17 mouse cellular contexts compared by ENCODE assay signal in the genomic region with DNA sequence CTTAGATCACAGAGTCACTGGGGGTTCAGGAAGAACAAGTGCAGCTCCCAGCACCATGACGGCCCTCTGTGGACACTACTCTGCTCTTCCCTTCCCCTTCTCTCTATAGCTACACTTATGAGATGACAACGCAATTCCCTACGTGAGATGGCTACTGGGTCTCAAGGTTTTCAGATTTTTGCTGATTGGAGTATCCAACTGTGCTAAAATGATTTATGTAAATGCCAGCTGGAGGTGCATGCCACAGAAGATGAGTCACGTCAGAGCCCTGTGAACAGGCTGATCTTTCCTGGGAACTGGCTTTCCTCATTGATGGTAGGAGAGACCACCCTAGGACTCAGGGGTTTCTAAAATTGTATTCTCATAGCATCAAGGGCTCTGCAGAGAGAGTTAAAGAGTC.
"Had no signal": no experiment of that assay in that cellular context is flagged by ENCODE, and none has a peak within 500 bp of the region (broad histone marks: within the 10 kb centered on the region; RNA-seq: fewer than 3 reads in every experiment).

No protein-coding gene starts in this region.

- DNase-seq: kidney, adult 8-10 months; kidney, postnatal 10 days; kidney, postnatal 36 days; layer of hippocampus, postnatal 36 days; liver; lung, adult 18-20 months; lung, postnatal 10 days; lung, postnatal 36 days; thymus, adult 2 months; thymus, postnatal 14 days; thymus, postnatal 4 days had no signal

- H3K27me3 ChIP-seq: kidney, embryonic 15.5 days; limb, embryonic 13.5 days; liver, embryonic 12.5 days; liver, embryonic 15.5 days; lung, embryonic 15.5 days; midbrain, embryonic 13.5 days had no signal

- ATAC-seq: liver, embryonic 12.5 days; midbrain, embryonic 13.5 days had no signal
